Mouse (Mus musculus) forebrain, embryonic 12.5 days (tissue): ENCODE results near the gene Rtkn. TPM values are rescaled to one million over a fixed set of nuclear protein-coding genes. Genes with fewer than 3 reads are reported as not detected.

Experiments used
- microRNA counts: library from miRNA; unstranded; fragments of <30 nt; microRNA quantifications from one replicate; lab custom pipeline; 2017
- microRNA-seq: library from miRNA; unstranded; fragments of <30 nt; microRNA quantifications from one replicate; pipeline ENCODE4, GENCODE M21; 2017
- polyA plus RNA-seq: library from polyadenylated mRNA; unstranded; fragments of >200 nt; fragmentation: Nextera tagmentation; extraction: Ambion mirVana; gene quantifications from 2 replicates; pipeline ENCODE4 v1.2.1, GENCODE M21; 2016

The Rtkn gene
- polyA plus RNA-seq, 1 experiment from 2014 or later = 19.9 TPM

MicroRNAs within 50 kb of the gene (microRNA counts, 519-probe panel; counts per million panel counts)
- microRNA mmu-miR-3470a+mmu-miR-3470b (lab: Ali Mortazavi, UCI) = not detected

Small RNAs within 50 kb of the gene (microRNA-seq; reads per million reads assigned to microRNA genes)
- gene Mir3470a = not detected

Other genes with a start within 250 kb of the Rtkn start
- gene Sema4f, start 195.7 kb upstream of the Rtkn start, polyA plus RNA-seq = 4.6 and 5.9 TPM in 2 replicates
- gene M1ap, start 188.6 kb upstream of the Rtkn start, polyA plus RNA-seq = not detected in 2 replicates
- gene Dok1, start 102.0 kb upstream of the Rtkn start, polyA plus RNA-seq = 4.9 and 5.4 TPM in 2 replicates
- gene Loxl3, start 101.3 kb upstream of the Rtkn start, polyA plus RNA-seq = 6.2 and 8.0 TPM in 2 replicates
- 137 and 142 TPM in 2 replicates for gene Aup1, start 80.9 kb upstream of the Rtkn start, polyA plus RNA-seq
- 64.3 and 65.9 TPM in 2 replicates for gene Htra2, start 80.2 kb upstream of the Rtkn start, polyA plus RNA-seq
- 0.63 and 0.88 TPM in 2 replicates for gene Dqx1, start 77.6 kb upstream of the Rtkn start, polyA plus RNA-seq
- not detected in 2 replicates for gene Tlx2, start 65.2 kb upstream of the Rtkn start, polyA plus RNA-seq
- gene Pcgf1, start 57.6 kb upstream of the Rtkn start, polyA plus RNA-seq = 36.3 and 37.0 TPM in 2 replicates
- 0.27 TPM in 1 of 2 replicates, not detected in the other for gene Lbx2, start 49.1 kb upstream of the Rtkn start, polyA plus RNA-seq
- 2.6 and 3.4 TPM in 2 replicates for gene Ccdc142, start 33.9 kb upstream of the Rtkn start, polyA plus RNA-seq
- 3.4 and 3.7 TPM in 2 replicates for gene Gm42688, start 33.8 kb upstream of the Rtkn start, polyA plus RNA-seq
- 117 TPM in 2 replicates for gene Mrpl53, start 26.4 kb upstream of the Rtkn start, polyA plus RNA-seq
- 37.4 and 38.6 TPM in 2 replicates for gene Mogs, start 20.0 kb upstream of the Rtkn start, polyA plus RNA-seq
- gene Wbp1, start 13.9 kb upstream of the Rtkn start, polyA plus RNA-seq = 202 and 219 TPM in 2 replicates
- gene Ino80b, start 10.0 kb upstream of the Rtkn start, polyA plus RNA-seq = 19.0 and 20.6 TPM in 2 replicates
- gene Wdr54, start 20.9 kb downstream of the Rtkn start, polyA plus RNA-seq = 12.5 and 15.4 TPM in 2 replicates
- 1.8 and 2.7 TPM in 2 replicates for gene 1700003E16Rik, start 20.9 kb downstream of the Rtkn start, polyA plus RNA-seq
- gene Dctn1, start 30.5 kb downstream of the Rtkn start, polyA plus RNA-seq = 128 and 137 TPM in 2 replicates
- 0.12 and 0.24 TPM in 2 replicates for gene Slc4a5, start 84.4 kb downstream of the Rtkn start, polyA plus RNA-seq
- gene Mthfd2, start 190.4 kb downstream of the Rtkn start, polyA plus RNA-seq = 35.8 and 37.4 TPM in 2 replicates
- gene Mob1a, start 190.6 kb downstream of the Rtkn start, polyA plus RNA-seq = 56.3 and 57.3 TPM in 2 replicates
- 106 and 109 TPM in 2 replicates for gene Bola3, start 213.7 kb downstream of the Rtkn start, polyA plus RNA-seq